Mouse (Mus musculus) E14TG2a.4 (cell line): Measurements from ENCODE around the gene Myl10.

Experiments used
- CTCF ChIP-seq: conservative IDR thresholded peaks from 2 replicates; pipeline ENCODE4 v1.5.1; 2014; ENCODE audit warnings: low read length
- POU5F1 ChIP-seq: IDR thresholded peaks from 2 replicates; pipeline ENCODE4 v1.6.1; 2014; ENCODE audit warnings: low read length, borderline replicate concordance

GRCm38 (mm10) chr5:136662281-136662680 is 30.7 kb upstream of the Myl10 start:
- TF ChIP-seq CTCF (no peak), POU5F1 (no peak)
